Mouse (Mus musculus): ENCODE measurements around the gene Ssbp3.

Gene Ssbp3

GRCm38 (mm10) chr4:107011325-107012004 is 101.0 kb downstream of the Ssbp3 start:
- no peak for DNase-seq (ENCODE audit: low spot score)

GRCm38 (mm10) chr4:107012005-107012478 is 101.5 kb downstream of the Ssbp3 start:
- DNase-seq (ENCODE audit: low spot score): no peak

- no peak for DNase-seq (ENCODE audit: low spot score)
Measured at GRCm38 (mm10) chr4:107012574-107012973, 102.1 kb downstream of the Ssbp3 start.

GRCm38 (mm10) chr4:107013119-107013816 is 102.8 kb downstream of the Ssbp3 start:
- DNase-seq (ENCODE audit: low spot score): no peak

- no peak for DNase-seq (ENCODE audit: low spot score)
Measured at GRCm38 (mm10) chr4:107013817-107014260, 103.3 kb downstream of the Ssbp3 start.

- no peak for DNase-seq (ENCODE audit: low spot score)
Measured at GRCm38 (mm10) chr4:107015971-107016511, 105.5 kb downstream of the Ssbp3 start.

- no peak for DNase-seq (ENCODE audit: low spot score)
Measured at GRCm38 (mm10) chr4:107017257-107017656, 106.8 kb downstream of the Ssbp3 start.

GRCm38 (mm10) chr4:107018521-107018920 is 108.0 kb downstream of the Ssbp3 start:
- no peak for DNase-seq (ENCODE audit: low spot score)

GRCm38 (mm10) chr4:107019027-107019426 is 108.5 kb downstream of the Ssbp3 start:
- peak; percentile 59 for DNase-seq (ENCODE audit: low spot score)

GRCm38 (mm10) chr4:107020287-107021000 is 109.9 kb downstream of the Ssbp3 start:
- DNase-seq (ENCODE audit: low spot score): no peak

- DNase-seq (ENCODE audit: low spot score): no peak
Measured at GRCm38 (mm10) chr4:107021464-107021863, 111.0 kb downstream of the Ssbp3 start.

- no peak for DNase-seq (ENCODE audit: low spot score)
Measured at GRCm38 (mm10) chr4:107024899-107025298, 114.4 kb downstream of the Ssbp3 start.

GRCm38 (mm10) chr4:107025369-107025768 is 114.9 kb downstream of the Ssbp3 start:
- no peak for DNase-seq (ENCODE audit: low spot score)

- DNase-seq (ENCODE audit: low spot score): no peak
Measured at GRCm38 (mm10) chr4:107026451-107026850, 116.0 kb downstream of the Ssbp3 start.

GRCm38 (mm10) chr4:107035689-107036088 is 125.2 kb downstream of the Ssbp3 start:
- DNase-seq (ENCODE audit: low spot score): no peak

- DNase-seq (ENCODE audit: low spot score): no peak
Measured at GRCm38 (mm10) chr4:107036985-107037384, 126.5 kb downstream of the Ssbp3 start.

GRCm38 (mm10) chr4:107038303-107038702 is 127.8 kb downstream of the Ssbp3 start:
- no peak for DNase-seq (ENCODE audit: low spot score)

- DNase-seq (ENCODE audit: low spot score): no peak
Measured at GRCm38 (mm10) chr4:107039270-107039669, 128.8 kb downstream of the Ssbp3 start.

- no peak for DNase-seq (ENCODE audit: low spot score)
Measured at GRCm38 (mm10) chr4:107042304-107042703, 131.8 kb downstream of the Ssbp3 start.

- DNase-seq (ENCODE audit: low spot score): no peak
Measured at GRCm38 (mm10) chr4:107045188-107045587, 134.7 kb downstream of the Ssbp3 start.

GRCm38 (mm10) chr4:107047806-107048205 is 137.3 kb downstream of the Ssbp3 start:
- DNase-seq (ENCODE audit: low spot score): no peak

GRCm38 (mm10) chr4:107048568-107049162 is 138.2 kb downstream of the Ssbp3 start:
- DNase-seq (ENCODE audit: low spot score): no peak
